Mouse (Mus musculus) forebrain, embryonic 13.5 days (tissue): ENCODE data around the gene Oaz2. TPM values are rescaled to one million over a fixed set of nuclear protein-coding genes. Genes with fewer than 3 reads are reported as not detected.
A peak's percentile ranks its signal among the peaks of the same experiment; 100 is the strongest.

ENCODE experiments used
- ATAC-seq: fragments of 200-750 bp; cut with Nextera tagmentation; 2 replicates; pipeline ENCODE4 v1.8.0; 2017
- H3K27ac ChIP-seq: fragments of 300-500 bp; sonication (generic); 2 replicates; pipeline ENCODE4 v1.5.1; 2015; ENCODE audit warnings: inconsistent platforms, mild to moderate bottlenecking, moderate library complexity
- H3K27me3 ChIP-seq: fragments of 300-500 bp; sonication (generic); 2 replicates; pipeline ENCODE4 v1.6.1; 2015; ENCODE audit warnings: mild to moderate bottlenecking, inconsistent platforms
- H3K36me3 ChIP-seq: fragments of 300-500 bp; sonication (generic); 2 replicates; pipeline ENCODE4 v1.6.1; 2015; ENCODE audit warnings: mild to moderate bottlenecking, inconsistent platforms; ENCODE audit not compliant: poor library complexity, severe bottlenecking
- H3K4me1 ChIP-seq: fragments of 300-500 bp; sonication (generic); 2 replicates; pipeline ENCODE4 v1.6.1; 2015; ENCODE audit warnings: inconsistent platforms
- H3K4me2 ChIP-seq: fragments of 300-500 bp; sonication (generic); 2 replicates; pipeline ENCODE4 v1.6.1; 2015; ENCODE audit warnings: inconsistent platforms, mild to moderate bottlenecking, moderate library complexity
- H3K4me3 ChIP-seq: fragments of 300-500 bp; sonication (generic); 2 replicates; pipeline ENCODE4 v1.5.1; 2015; ENCODE audit warnings: mild to moderate bottlenecking, inconsistent platforms
- H3K9ac ChIP-seq: fragments of 300-500 bp; sonication (generic); 2 replicates; pipeline ENCODE4 v1.6.1; 2015; ENCODE audit warnings: mild to moderate bottlenecking, inconsistent platforms
- H3K9me3 ChIP-seq: fragments of 300-500 bp; sonication (generic); replicated peaks from 2 replicates; pipeline ENCODE4 v1.6.1; 2016; ENCODE audit warnings: inconsistent platforms
- WGBS: fragments of 180-500 bp; shearing (Covaris S2); methylation state at CpG from one replicate; pipeline ENCODE4 v1.1.7; 2015; 5-methylcytosine and 5-hydroxymethylcytosine counted together
- polyA plus RNA-seq: library from polyadenylated mRNA; unstranded; fragments of >200 nt; fragmentation: Nextera tagmentation; extraction: Ambion mirVana; gene quantifications from 2 replicates; pipeline ENCODE4 v1.2.1, GENCODE M21; 2015

Oaz2 gene
- polyA plus RNA-seq, 1 experiment from 2014 or later = 273 TPM

DNA sequence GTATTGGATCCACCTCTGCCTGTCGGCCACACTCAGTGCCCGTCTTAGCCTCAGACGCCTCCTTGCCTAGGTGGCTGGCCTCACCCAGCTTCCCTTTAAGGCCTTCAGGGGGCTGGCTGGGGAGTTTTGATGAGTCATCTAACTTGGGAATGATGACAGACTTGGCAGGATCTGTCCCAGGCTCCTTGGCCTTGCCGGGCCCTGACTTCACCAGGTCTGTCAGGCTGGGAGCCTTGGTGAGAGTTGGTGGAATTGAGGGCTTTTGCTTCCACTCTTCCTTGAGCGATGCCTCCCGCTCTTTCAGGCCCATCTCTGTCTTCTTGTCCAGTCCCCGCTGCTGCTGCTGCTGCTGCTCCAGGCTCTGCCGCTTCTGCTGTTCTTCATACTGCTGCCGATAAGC lies 34.5 kb downstream of the Oaz2 start:
- no peaks in the 10 kb centered on the region for H3K27me3 ChIP-seq
- H3K4me1 ChIP-seq = no peaks in the 10 kb centered on the region
- H3K4me3 ChIP-seq = no peak overlapping the region
- ATAC-seq = no peak
- peaks cover 81% of the 10 kb centered on the region for H3K36me3 ChIP-seq
- H3K27ac ChIP-seq = no peak overlapping the region
- WGBS = 95% methylated on average over 9 of the region's 9 CpGs
- H3K4me2 ChIP-seq = no peak overlapping the region
- H3K9ac ChIP-seq = no peak overlapping the region
- H3K9me3 ChIP-seq = no peaks in the 10 kb centered on the region

DNA sequence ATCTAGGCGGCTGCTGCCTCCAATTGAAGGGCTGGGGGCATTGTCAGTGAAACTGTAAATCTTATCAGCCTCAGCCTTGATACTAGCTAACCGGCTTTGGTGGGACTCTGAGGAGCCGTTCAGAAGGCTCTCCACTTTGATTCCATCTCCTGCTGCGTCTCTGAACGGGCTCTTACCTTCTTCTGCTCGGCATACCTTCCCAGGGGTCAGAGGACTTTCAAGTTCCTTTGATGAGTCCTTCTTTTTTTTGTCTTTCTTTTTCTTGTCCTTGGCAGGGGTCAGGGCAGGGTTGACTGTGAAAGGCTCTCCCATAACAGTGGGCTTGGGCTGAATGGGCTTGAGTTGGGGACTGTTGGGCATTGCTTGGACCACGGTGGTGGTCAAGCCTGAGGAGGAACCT lies 35.4 kb downstream of the Oaz2 start:
- H3K4me3 ChIP-seq = no peak overlapping the region
- 88% methylated on average over 7 of the region's 7 CpGs for WGBS
- no peak for ATAC-seq
- peaks cover 71% of the 10 kb centered on the region for H3K36me3 ChIP-seq
- no peaks in the 10 kb centered on the region for H3K4me1 ChIP-seq
- H3K4me2 ChIP-seq = no peak overlapping the region
- H3K27me3 ChIP-seq = no peaks in the 10 kb centered on the region
- no peak overlapping the region for H3K9ac ChIP-seq
- H3K9me3 ChIP-seq = no peaks in the 10 kb centered on the region
- H3K27ac ChIP-seq = no peak overlapping the region

DNA sequence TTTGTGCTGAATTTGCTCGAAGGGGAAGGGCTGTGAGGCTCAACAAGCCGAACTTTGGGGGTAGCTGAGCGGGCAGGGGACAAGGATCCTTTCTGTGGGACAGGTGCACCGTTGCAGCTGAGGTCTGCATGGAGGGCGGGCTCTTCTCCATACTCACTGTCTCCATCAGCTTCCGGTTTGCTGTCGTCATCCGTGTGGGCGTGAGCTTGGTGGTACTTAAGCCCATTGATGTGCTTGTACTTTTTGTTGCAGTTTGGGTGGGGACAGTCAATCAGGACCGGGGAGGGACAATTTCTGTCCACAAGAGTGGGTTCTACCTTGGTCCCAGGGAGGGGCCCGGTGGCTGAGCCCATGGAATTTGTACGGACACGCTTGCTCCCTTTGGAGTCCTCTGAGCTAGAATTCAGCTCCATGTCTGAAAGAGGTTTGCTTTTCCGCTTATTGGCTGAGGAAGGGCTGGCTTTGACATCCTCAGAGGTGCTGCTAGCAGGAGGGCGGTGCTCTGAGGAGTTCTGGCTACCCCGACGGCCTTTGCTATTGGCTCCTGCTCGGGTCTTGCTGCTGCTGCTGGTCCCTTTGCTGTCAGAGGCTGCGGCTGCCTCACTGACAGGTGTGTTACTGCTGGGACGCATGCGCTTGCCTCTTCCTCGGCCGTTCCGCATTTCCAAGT lies 36.3 kb downstream of the Oaz2 start:
- peaks cover 64% of the 10 kb centered on the region for H3K36me3 ChIP-seq
- no peak overlapping the region for H3K4me2 ChIP-seq
- no peaks in the 10 kb centered on the region for H3K27me3 ChIP-seq
- no peaks in the 10 kb centered on the region for H3K9me3 ChIP-seq
- H3K9ac ChIP-seq = no peak overlapping the region
- ATAC-seq = no peak
- 89% methylated on average over 24 of the region's 24 CpGs for WGBS
- H3K27ac ChIP-seq = no peak overlapping the region
- H3K4me3 ChIP-seq = no peak overlapping the region
- H3K4me1 ChIP-seq = no peaks in the 10 kb centered on the region

DNA sequence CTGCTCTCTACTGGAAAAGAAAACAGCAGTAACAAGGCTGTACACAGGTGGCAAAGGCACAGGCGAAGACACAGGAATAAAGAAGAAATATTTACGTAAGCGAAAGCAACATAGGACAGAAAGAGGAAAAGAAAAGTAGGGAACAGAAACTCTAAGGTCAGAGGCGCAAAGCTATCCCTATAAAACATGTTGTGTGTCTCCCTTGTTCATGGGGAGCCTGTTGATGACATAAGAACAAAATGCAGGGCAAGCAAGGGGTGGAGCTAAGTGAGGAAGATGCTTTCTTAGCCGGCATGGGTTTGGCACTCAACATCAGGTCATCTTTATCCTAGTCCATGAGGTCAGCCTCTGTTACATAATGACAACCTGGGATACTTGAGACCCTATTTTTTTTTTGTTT lies 50.4 kb downstream of the Oaz2 start:
- H3K4me1 ChIP-seq = peaks cover 19% of the 10 kb centered on the region
- H3K9me3 ChIP-seq = no peaks in the 10 kb centered on the region
- H3K4me2 ChIP-seq = no peak overlapping the region
- WGBS = 96% methylated on average over 5 of the region's 5 CpGs
- no peaks in the 10 kb centered on the region for H3K27me3 ChIP-seq
- no peak overlapping the region for H3K27ac ChIP-seq
- no peaks in the 10 kb centered on the region; the same call in 1 of the 2 replicates for H3K36me3 ChIP-seq
- no peak overlapping the region for H3K4me3 ChIP-seq
- no peak for ATAC-seq
- no peak overlapping the region for H3K9ac ChIP-seq

DNA sequence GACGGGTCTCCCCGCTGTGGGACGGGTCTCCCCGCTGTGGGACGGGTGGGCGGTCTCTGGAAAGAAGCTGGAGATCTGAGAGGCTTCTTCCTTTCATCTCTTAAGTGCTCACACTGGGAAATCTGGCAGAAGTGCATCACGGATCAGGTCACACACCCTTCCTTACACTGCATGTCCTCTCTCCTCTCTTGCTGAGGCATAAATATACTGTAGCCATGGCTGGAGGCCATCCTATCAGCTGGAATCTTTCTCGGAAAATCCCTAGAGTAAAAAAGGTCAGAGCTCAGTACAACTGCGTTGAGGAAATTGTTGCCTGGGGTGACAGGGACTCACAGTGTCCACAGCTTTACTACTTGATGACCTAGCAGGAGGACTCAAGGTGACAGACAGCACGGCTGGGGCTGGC lies 53.4 kb downstream of the Oaz2 start:
- H3K4me3 ChIP-seq = no peak overlapping the region
- no peak for ATAC-seq
- H3K9ac ChIP-seq = no peak overlapping the region; the same call in 1 of the 2 replicates
- H3K36me3 ChIP-seq = no peaks in the 10 kb centered on the region; the same call in 1 of the 2 replicates
- H3K4me2 ChIP-seq = no peak overlapping the region
- H3K9me3 ChIP-seq = no peaks in the 10 kb centered on the region
- 77% methylated on average over 10 of the region's 10 CpGs for WGBS
- no peak overlapping the region for H3K27ac ChIP-seq
- no peaks in the 10 kb centered on the region for H3K27me3 ChIP-seq
- H3K4me1 ChIP-seq = peaks cover 48% of the 10 kb centered on the region

DNA sequence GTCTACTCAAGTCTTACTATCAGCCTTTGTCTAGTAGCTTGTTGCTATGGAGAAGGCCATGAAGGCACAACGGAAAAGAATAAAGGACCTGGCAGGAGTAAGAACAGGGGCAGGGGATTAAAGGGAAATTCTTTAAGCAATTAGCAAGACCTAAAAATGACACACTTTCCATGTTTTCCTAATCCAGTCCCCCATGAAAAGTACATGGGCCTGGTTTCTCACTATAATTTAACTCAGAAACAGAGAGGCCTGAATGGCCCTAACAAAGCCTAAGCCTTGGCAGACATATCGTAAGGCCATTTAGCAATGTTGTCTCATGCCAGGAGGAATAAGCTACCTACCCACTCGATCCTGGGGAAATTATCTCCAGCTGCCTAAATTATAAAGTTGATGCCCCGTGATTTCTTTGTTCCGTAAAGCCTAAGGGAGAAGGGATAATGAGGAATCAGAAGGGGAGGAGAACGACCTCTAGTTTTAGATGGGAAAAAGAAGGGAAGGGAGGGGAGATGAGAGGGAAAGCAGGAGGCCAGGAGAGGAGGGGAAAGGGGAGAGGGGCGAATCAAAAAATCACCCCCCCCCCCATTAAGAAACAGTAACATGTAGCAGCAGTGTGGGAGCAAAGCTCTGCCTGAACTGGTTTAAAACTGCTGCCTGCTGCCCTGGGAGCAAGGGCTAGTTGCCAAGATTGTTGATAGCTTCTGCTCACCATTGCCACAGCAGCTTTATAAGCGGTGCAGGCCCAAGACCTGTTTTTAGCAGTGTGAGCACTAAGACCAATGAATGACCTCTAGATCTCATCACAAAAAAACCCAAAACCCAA lies 56.9 kb downstream of the Oaz2 start:
- H3K4me3 ChIP-seq = no peak overlapping the region
- H3K9me3 ChIP-seq = no peaks in the 10 kb centered on the region
- H3K36me3 ChIP-seq = peaks cover 5% of the 10 kb centered on the region
- WGBS = 7% methylated on average over 8 of the region's 8 CpGs
- peak overlapping the region; percentile 89 for H3K27ac ChIP-seq
- H3K9ac ChIP-seq = peak overlapping the region; percentile 32; the same call in 1 of the 2 replicates
- peak; percentile 78 for ATAC-seq
- peaks cover 56% of the 10 kb centered on the region for H3K4me1 ChIP-seq
- H3K27me3 ChIP-seq = no peaks in the 10 kb centered on the region
- peak overlapping the region; percentile 36 for H3K4me2 ChIP-seq

DNA sequence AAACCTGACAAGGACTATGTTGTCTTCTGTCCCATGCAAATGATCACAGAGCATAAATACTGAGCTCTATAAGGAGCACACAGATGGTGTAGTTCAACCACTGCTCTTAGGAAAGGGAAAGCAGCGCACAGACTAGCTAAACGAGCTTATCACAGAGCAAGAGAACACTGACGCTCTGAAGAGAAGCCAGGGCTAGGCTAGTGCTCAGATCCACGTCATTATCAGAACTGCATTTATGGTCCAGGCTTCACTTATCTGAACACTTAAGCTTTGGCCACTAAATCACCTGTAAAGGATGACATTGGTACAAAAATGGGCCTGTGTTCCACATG lies 57.5 kb downstream of the Oaz2 start:
- no peaks in the 10 kb centered on the region for H3K27me3 ChIP-seq
- 21% methylated on average over 4 of the region's 4 CpGs for WGBS

DNA sequence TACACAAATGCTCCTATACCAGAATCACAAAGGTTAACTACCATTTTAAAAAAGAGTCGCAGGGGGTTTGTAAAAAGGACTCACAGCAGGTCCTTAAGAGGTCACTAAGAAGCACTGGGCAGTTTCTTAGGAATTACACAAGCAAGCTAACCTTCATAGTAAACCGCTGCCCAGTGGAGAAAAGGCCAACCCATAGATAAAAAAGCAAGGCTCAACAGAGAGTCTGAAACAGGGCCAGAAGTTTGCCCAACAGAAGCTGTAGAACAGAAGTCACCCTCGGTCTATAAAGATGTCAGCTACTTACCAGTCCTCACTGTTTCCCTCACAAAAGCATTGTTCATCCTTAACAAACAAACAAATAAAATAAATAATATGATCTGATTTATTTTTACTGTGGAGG lies 58.6 kb downstream of the Oaz2 start:
- H3K9ac ChIP-seq = no peak overlapping the region
- H3K36me3 ChIP-seq = peaks cover 15% of the 10 kb centered on the region
- H3K4me2 ChIP-seq = no peak overlapping the region
- no peak for ATAC-seq
- H3K27me3 ChIP-seq = no peaks in the 10 kb centered on the region
- no peaks in the 10 kb centered on the region for H3K9me3 ChIP-seq
- peaks cover 49% of the 10 kb centered on the region for H3K4me1 ChIP-seq
- 81% methylated on average over 3 of the region's 3 CpGs for WGBS
- H3K27ac ChIP-seq = no peak overlapping the region
- H3K4me3 ChIP-seq = no peak overlapping the region

More for the DNA sequence above, 57.5 kb downstream of the Oaz2 start:
- Histone ChIP-seq H3K4me2 (peak overlapping the region; percentile 36), H3K4me1 (peaks cover 56% of the 10 kb centered on the region), H3K36me3 (peaks cover 10% of the 10 kb centered on the region), H3K4me3 (no peak overlapping the region), H3K9me3 (no peaks in the 10 kb centered on the region), H3K27ac (peak overlapping the region; percentile 89), H3K9ac (0 out of 2 replicates have a peak overlapping the region, but pooled peaks have one; percentile 32)
- peak; percentile 59 for ATAC-seq

DNA sequence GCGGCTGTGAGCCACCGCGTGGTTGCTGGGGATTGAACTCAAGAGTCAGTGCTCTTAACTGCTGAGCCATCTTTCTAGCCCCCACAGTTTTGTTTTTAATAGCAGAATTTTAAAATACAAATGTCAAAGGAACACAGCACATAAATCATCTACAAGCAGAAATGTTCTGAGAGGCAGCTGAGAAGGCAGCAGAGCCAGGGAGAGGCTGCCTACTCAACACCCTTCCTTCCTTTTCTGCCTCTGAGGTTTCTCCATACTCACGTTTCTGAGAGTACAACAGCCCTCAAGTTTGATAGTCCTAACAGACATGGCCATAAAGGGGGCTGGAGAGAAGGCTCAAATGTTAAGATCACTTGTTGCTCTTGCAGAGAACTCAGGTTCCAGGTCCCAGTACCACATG lies 59.7 kb downstream of the Oaz2 start:
- H3K4me3 ChIP-seq = no peak overlapping the region
- 90% methylated on average over 4 of the region's 4 CpGs for WGBS

DNA sequence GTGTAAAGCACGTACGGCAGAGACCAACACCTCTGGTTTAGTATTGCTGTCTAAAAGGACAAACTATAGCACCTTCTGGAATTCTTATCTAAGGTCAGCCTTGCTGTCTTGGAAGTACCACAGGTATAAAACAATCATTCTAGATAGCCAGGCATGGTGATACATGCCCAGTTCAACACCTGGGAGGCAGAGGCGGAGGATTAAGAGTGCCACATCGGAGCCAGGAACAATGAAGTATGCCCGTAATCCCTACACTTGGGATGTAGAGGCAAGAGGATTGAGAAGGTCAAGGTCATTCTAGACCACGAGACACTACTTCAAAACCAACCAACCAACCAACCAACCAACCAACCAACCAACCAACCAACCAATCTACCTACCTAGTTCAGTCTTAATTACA lies 60.8 kb downstream of the Oaz2 start:
- Histone ChIP-seq H3K4me1 (peaks cover 34% of the 10 kb centered on the region), H3K9me3 (no peaks in the 10 kb centered on the region), H3K36me3 (peaks cover 15% of the 10 kb centered on the region), H3K9ac (no peak overlapping the region), H3K27me3 (no peaks in the 10 kb centered on the region), H3K4me2 (no peak overlapping the region), H3K4me3 (no peak overlapping the region), H3K27ac (no peak overlapping the region)
- WGBS = 96% methylated on average over 6 of the region's 6 CpGs
- no peak for ATAC-seq

More for the DNA sequence above, 59.7 kb downstream of the Oaz2 start:
- Histone ChIP-seq H3K36me3 (peaks cover 15% of the 10 kb centered on the region), H3K27me3 (no peaks in the 10 kb centered on the region), H3K4me1 (peaks cover 41% of the 10 kb centered on the region), H3K9me3 (no peaks in the 10 kb centered on the region), H3K9ac (no peak overlapping the region), H3K4me2 (no peak overlapping the region), H3K27ac (no peak overlapping the region)
- ATAC-seq = no peak

DNA sequence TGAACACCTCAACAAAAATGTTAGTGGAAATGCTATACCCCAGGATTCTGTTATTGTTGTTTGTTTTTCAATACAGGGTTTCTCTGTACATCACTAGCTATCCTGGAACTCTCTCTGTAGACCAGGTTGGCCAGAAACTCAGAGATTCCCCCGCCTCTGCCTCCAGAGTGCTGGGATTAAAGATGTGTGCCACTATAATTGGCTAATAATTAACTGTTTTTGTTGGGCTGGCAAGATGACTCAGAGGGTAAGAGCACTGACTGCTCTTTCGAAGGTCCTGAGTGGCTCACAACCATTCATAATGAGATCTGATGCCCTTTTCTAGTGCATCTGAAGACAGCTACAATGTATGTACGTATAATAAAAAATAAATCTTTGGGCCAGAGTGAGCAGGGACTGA lies 67.1 kb downstream of the Oaz2 start:
- Histone ChIP-seq H3K27me3 (no peaks in the 10 kb centered on the region), H3K9me3 (no peaks in the 10 kb centered on the region), H3K9ac (no peak overlapping the region), H3K4me3 (no peak overlapping the region), H3K4me2 (no peak overlapping the region), H3K36me3 (peaks cover 19% of the 10 kb centered on the region), H3K4me1 (no peaks in the 10 kb centered on the region), H3K27ac (no peak overlapping the region)
- no peak for ATAC-seq
- 84% methylated on average over 3 of the region's 3 CpGs for WGBS
